Mouse (Mus musculus) heart, adult 9 months (tissue): ENCODE measurements around the gene Tapt1.
A peak's percentile ranks its signal among the peaks of the same experiment; 100 is the strongest.

Experiments used
- DNase-seq, 2 experiments: peaks; one replicate each; pipeline ENCODE4 v3.0.0; 2022; ENCODE audit warnings: low spot score in 2 of 2

Tapt1 gene

DNA sequence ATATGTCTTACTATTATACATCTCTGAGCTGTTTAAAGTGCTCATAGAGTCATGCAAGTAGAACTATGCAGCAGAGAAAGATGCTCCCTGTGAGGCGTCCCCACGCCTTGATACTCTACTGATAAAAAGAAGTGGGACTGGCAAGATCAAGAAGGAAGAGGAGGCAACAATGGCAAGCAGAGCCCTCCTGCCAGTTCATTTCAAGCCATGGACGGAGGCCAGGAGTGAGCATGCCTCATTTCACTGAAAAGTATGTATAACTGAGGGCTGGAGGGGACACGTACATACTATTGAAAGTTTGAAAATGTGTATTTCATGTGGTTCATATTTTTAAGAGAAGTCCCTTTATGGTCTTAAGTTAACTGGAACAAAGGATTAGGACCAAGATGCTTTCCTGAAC lies 28.0 kb downstream of the Tapt1 start:
- no peak for DNase-seq

DNA sequence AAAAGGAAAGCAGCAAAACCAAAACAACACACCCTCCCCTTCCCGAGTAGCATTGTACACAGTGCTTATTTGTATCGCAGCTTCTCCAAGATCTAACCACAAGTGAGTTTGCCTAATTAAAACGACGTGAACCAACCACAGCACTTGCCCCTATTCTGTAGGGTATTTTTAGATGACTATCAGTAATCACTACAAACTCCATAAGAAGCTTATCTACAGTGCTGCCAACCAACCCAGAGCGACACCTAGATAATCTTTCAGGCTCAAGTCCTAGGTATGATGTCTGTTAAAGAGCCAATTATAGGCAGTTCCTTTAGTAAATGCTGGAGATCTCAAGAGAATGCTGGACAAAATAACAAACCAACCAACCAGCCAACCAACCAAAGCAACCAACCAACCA lies 28.6 kb downstream of the Tapt1 start:
- no peak for DNase-seq

DNA sequence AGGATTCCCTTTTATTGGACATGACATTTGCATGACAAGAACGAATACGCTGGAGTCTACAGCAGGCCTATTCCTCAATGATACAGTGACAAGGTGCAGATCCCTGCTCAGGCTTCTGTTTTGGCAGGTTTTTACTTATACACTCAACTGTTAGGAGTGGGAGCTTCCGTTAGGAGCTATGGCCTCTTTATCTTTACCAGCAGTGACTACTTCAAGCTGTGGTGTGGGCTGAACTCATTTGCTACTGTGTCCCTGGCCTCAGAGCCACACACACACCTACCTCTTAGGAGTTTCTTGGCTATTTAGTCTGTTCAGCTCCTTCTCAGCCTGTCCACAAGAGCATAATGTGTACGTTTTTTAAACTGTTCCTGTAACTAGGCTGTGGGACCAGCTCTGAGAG lies 30.3 kb downstream of the Tapt1 start:
- no peak for DNase-seq

DNA sequence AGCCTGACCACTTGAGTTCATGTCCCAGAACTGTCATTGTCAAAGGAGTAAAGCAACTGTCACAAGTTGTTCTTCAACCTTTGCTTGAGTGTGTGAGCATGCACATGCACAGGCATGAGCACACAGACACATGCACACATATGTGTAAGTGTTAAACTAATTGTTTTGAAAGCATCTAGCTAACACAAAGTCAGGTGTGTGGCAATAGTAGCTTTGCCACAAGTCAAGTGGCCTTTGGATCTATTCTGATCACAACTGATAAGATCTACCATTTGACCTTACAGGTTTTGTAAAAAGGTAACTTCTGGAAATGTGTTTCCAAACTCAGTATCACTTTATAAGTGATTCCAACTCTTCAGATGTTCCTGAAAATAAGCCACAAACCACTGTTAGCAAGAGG lies 39.1 kb downstream of the Tapt1 start:
- no peak for DNase-seq

GRCm38 (mm10) chr5:44181669-44182068 lies 44.8 kb downstream of the Tapt1 start:
- no peak for DNase-seq

- no peak for DNase-seq
Measured at GRCm38 (mm10) chr5:44180450-44180849, 46.0 kb downstream of the Tapt1 start.

DNA sequence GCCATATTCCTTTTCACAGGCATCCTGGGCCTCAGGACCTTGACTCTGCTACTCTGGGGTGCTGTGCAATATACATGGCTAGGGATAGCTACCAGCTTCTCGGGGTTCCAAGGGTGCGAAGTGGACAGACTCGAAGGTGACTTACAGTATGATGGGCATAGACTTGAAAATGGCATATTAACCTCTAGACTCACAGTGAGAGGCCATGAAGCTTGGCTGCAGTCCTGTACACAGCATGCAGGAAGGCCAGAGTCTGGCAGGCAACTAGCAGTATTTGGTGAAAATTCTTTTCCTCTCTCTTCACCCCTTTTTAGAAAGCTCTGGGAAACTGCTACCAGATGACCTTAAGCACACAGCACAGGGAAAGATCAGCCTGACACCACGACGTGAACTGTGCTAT lies 52.4 kb downstream of the Tapt1 start:
- DNase-seq = no peak

DNA sequence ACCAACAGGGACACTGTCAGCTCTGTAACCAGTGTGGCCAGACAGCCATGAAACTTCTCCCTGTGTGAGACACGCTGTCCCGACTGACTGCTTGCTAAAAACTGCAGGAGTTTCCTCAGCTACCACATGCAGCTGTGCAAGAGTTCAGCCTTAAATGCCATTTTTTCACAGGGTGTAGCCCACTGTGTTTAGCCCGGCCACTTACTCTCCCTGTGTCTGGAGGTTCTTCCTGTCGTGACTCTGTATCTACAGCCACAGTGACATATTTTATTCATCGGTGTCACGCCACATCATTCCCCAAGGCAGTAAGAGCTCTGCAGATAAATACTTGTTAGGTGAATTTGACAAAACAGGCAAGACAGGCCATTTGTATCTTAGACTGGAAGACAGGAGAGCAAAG lies 59.6 kb downstream of the Tapt1 start:
- DNase-seq = no peak

DNA sequence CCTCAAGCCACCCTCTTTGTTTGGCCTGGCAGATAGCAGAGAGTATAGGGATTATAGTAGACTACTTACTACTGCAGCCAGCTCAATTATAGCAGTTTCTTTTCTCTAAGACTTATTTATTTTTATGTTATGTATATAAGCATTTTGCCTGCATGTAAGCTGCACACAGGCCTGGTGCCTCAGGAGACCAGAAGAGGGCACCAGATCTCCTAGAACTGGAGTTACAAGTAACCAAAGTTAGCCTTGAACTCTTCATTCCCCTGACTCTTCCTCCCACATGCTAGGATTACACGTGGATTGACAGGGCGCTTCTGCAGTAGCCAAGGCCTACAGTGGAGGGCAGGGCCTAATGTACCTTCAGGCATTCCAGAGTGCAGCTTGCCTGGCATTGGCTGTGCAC lies 60.6 kb downstream of the Tapt1 start:
- DNase-seq = no peak

- no peak for DNase-seq
Measured at GRCm38 (mm10) chr5:44164233-44164776, 62.1 kb downstream of the Tapt1 start.

- DNase-seq = no peak
Measured at GRCm38 (mm10) chr5:44163318-44163717, 63.1 kb downstream of the Tapt1 start.

DNA sequence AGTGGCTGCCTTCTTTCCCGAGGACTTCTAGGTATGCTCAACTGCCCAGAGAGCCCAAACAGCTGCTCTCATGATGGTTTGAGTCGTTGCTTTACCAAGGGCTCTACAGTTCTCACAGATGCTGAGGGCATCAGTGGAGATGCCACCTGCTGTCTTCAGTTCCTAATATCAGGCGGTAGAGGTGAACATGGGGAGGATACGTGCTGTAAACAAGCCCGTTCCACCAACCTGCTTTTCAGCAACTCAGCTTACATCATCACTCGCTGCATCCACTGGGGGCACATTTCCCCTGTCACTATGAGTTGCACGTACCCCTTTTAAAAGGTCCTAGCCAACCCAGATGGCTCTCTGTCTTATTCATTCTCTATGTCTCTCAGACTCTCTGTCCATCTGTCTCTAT lies 63.6 kb downstream of the Tapt1 start:
- no peak for DNase-seq

GRCm38 (mm10) chr5:44159679-44160438 lies 66.6 kb downstream of the Tapt1 start:
- DNase-seq = no peak

DNA sequence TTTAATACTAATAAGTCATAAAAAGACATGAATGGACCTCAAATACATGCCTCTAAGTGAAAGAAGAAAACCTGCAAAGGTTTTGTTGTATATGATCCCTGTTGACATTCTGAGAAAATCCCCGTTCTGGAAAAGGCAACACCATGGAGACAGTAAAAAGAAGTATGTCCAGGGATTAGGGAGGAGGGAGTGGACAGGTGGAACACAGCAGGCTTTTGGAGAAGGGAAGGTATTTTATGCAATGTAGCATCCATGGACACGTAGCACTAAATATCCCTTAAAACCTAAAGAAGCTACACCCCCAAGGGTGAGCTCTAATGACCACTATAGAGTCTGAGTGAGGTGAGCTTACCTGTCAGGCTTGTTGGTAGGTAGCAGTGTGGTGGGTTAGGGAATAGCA lies 67.2 kb downstream of the Tapt1 start:
- DNase-seq = no peak

GRCm38 (mm10) chr5:44158458-44158857 lies 68.0 kb downstream of the Tapt1 start:
- no peak for DNase-seq

DNA sequence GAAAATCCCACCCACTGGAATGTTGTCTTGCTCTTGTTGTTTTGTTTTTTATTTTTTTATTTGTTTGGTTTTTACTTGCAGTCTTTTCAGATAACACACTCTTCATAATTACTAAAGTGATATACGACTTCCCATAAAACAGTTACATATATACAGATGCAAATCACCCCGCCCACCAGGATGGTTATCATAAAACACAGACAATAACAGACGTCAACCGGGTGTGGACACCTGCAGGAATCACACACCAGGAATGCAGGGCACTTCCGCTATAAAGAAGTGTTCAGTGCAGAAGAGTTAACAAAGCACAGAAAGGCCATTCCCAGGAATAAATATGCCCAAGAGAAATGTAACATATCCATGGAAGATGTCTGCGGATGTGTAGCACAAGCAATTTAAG lies 68.7 kb downstream of the Tapt1 start:
- DNase-seq = no peak

DNA sequence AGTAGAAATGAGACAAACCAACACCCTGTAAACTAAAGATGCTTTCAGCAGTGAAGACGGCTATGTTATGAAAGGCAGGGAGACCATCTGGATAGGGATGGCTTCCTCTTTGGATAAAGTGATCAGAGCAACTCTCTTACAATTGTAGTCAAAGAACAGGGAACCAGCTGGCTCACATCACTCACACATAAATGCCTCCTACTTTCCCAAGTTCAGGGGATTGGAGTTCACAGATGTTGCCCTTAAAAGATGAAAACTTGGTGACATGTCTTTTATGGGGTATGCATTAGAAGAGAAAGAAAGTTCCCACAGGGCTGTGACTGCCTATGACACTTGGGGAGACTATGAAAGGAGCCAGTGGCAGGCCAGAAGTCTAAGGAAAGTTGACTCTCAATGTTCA lies 73.4 kb downstream of the Tapt1 start:
- no peak for DNase-seq

- peak in 1 of 2 experiments; percentile 6 for DNase-seq
Measured at GRCm38 (mm10) chr5:44151327-44152051, 74.9 kb downstream of the Tapt1 start.

DNA sequence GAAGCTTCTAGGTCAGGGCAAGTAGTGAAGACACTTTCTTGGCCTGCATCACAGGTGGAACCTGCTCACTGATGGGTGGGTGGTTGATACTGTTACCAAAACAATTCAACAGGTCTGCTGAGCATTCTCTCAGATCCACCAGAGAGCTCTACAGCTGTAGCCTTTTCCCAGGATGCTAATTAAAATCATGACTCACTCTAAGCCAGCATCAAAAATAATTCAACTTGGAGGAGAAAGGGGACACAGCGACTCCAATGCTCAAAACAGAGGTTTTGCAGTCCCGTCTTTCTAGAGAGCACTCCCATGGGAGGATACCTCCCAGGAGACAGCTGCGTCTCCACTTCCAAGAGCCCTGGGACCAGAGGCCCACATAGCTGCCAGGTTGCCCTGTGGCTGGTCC lies 78.7 kb downstream of the Tapt1 start:
- DNase-seq = no peak

GRCm38 (mm10) chr5:44146437-44147332 lies 79.7 kb downstream of the Tapt1 start:
- no peak for DNase-seq

DNA sequence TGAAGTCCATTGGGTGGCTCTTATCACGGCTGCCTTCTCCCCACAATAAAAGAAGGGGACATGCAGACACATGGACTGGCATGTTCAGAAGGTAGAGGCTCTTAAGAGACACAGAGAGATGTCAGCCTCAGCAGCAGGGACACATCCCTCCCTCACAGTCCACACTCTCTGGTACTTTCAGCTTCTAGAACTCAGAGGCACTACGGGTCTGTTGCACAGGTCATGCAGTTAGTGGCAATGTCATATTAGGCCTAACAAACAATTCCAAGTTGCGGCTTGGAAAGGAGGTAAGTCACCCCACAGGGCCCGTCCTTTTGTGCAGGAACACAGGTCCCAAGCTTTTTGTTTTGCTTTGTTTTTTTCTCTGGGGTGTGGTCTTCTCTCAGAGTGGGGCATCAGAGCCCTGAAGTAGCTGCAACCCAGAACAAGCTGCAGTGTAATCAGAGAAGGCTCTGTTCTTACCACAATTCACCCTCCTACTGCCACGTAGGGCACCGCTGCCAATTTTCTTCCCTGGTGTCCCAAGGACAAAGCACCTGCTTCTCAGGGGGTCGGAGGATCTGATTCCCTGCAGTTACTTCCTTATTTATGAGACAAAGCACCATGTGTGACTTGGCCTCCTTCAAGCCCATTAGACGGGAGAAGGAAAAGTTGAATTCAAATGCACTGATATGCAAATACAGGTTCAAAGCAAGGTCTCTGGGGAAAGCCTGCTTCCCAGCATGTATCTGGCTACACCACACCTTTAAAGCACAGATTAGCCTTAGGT lies 82.8 kb downstream of the Tapt1 start:
- no peak for DNase-seq
